Mouse (Mus musculus) thymus, postnatal 25 days (tissue): ENCODE measurements at regions not wholly inside any gene's neighbourhood (a gene's known extent, or its start where the extent isn't known, plus 50 kb on each side); places are given as distances from the start of the nearest gene placed in this dataset.

ENCODE experiments used
- DNase-seq: peaks from one replicate; pipeline ENCODE4 v3.0.0; 2022

DNA sequence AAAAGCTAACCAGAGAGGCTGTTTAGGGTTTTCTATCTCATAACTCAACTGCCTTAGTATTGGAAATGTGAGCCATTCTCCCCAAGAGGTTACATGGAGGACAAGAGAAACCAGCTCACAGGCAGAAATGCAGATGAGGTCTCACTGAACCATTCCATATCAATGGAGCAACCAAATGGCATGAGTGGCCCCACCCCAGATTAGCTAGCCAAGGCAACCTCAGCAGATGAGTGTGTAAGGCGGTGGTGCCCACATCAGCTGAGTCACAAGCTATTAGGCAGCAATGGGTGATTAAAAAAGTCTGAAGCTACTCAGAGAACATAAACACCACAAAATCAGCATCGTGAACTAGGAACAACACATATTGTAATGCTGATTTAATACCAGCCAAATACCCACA, 133.2 kb downstream of the Lpin1 start:
- DNase-seq = no peak

DNA sequence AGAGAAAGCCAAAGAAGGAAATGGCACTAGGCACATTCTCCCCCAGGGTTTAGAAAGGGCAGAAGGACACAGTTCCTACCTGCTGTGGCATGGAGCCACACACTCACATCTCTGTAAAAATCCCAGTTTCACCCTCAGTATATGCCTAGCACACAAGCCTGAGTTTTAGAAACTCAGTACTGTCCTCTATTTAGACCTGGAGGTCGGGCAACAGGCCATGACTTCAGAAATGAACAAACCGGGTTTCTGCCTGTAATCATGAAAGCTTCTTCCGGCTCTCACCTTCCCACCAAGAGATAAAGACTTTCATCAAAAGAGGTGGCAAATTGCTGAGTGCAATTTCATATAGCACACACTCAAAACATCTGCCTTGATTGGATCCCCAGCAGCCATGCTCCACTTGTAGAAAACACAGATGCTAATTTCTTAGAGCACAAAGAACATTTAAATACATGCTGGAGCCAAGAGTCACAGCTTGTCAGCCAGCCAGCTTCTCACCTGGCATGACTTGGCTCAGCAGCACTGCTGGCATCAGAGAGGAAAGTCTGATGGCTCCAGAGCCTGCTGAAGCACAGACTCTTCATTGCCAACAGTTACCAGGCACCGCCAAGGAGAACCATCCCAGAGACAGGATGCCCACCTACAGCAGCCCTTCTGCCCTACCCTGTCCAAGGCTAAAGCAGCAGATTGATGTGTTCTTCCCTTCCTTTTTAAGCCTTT, 136.2 kb downstream of the Lpin1 start:
- no peak for DNase-seq

DNA sequence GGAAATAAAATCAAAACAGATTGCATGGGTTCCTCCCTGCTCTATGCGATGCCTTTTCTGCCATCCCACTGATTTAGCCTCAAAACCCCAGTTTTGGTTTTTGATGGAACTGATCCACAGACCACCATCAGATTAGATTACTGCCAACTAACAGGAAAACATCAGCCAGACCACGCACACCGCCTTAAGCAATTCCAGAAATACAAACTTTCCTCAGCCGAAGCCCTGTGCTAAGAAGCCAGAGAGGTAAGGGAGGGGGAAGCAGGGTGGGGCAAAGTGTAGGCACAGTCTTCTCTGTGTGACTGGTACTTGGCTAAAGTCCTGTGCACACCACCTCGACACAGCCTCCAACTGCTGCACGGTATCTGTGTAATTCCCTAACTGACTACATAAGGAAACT, 153.3 kb downstream of the Lpin1 start:
- DNase-seq = no peak

DNA sequence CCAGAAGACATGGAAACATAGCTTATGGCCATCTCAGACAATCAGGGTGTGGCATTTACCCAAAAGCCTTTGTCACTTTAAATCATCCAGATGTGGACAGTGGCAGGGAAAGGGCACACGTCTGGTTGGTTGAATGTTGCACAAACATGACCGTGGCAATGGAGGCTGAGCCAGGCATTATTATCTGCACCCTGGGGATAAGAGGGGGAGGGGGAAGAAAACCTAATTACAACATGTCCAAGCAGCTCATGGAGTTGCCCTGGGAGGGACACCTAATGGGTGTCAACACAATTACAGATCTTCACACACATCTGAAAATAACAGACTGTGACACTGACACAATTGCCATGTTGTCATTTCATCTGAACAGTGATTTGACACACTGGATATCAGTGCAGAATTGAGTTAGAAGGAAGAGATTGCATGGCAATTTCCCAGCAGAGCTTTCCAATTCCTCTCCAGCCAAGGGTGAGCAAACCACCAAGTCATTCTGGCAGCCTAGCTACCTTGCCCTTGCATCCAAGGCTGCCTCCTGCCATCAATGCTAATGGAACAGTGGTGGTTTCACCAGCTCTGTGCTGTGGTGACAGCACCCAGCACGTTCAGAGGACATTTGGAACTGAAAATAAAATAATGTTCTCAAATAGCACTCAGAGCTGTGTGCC, 159.9 kb downstream of the Lpin1 start:
- no peak for DNase-seq

DNA sequence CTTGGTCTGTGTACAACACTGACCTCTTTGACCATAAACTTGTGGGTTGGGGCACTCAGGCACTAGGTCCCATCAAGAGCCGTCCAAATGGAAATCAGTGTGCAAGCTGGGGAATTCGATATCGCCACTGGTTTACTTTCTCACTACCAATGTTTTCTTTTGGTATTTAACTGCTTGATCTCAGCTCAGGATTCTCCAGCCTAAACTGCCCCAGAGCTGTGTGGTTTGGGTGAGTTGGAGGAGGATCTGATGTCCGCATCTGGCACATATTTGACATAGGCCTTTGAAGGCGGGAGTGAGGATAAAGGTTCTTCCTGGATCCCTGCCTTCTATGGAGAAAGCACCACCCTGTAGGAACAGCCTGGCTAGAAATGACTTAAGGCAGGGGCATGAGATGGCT, 172.0 kb downstream of the Lpin1 start:
- DNase-seq = no peak

DNA sequence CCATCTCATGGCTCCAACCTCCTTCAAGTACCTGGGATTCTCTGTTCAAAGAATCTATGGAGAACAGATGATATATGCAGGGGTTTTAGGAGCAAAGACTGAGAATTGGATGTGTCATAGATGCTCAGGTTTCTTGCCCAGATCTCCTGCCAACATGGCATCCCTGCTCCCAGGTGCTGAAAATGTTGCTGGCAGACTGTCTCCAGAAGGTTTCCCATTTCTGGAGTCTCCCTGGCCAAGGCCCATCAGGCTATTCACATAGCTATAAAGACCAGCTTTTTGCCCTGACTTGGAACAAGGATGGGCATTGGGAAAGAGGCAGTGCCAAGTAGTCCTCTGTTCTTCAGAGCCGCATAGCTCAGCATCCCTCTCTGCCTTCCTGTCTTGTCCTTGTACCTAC, 173.8 kb downstream of the Lpin1 start:
- no peak for DNase-seq

DNA sequence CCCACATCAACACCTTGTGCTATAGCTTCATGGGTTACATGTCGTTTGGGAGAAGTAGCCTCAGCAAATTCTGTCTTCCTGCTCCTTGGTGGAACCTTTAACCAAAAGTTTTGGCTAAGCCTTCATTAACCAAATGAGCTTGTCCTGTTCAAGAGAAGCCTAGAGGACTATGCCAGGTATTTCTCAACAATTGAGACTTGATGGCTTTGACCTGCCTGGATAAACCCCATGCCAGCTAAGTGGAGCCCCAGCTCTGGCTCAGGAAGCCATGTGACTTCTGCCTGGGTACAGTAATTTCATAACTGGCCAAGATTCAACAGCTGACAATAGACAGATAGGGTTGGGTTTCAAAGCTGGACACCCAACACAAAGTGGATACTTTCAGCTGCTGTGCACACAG, 174.5 kb downstream of the Lpin1 start:
- DNase-seq = no peak

DNA sequence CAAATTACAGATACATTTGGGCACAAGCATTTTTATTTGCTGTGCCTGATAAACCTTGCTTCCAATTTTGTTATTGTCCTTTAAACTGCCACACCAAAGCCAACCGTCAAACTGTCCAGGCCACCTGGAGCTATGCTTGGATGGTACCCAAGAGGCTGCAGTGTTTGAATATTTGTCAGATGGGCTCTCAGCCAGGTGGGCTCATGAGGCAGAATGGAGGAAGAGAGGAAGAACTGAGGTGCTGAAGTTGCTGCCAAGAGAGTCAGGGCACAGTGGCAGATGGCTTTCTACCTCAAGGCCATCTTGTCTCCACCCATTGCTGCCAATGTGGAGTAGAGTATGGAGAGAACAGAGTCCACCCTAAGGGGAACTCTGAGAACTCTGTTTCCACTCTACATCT, 176.0 kb downstream of the Lpin1 start:
- DNase-seq = no peak

DNA sequence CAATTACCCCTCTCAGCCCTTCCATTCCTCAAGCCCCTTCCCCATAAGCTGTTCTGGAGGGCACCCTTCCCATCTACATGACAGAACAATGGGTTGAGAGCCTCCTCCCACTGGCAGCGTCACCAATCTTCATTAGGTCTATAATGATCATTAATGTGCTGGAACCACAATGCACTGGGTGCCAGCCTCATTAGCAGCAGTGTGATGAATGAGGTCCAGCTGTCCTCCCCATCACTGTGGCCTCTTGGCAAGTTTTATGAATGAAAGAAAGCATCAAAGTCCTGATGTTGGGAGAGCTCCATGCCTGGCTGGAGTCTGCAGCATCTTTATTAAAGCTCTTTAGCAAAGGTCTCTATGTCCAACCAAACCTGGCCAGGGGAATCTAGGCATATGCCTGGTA, 176.5 kb downstream of the Lpin1 start:
- no peak for DNase-seq

DNA sequence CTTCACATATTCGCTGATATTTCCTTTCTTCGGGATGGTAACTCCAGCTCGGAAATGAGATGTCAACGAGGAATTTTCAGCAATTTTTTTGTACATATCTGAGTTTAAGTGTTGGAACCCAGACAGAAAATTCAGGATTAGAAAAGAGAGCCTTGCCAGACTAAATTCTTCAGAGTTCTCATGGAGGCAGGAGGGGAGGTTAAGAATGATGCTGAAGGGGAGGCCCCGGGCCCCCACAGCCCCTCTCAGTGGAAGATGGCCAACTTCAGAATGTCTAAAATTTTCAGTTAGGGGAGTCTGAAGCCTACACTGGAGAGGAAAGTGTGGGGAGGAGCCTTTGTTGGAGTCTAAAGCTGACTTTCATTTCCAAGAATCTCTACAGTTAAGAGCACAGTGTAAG, 184.8 kb downstream of the Lpin1 start:
- no peak for DNase-seq

DNA sequence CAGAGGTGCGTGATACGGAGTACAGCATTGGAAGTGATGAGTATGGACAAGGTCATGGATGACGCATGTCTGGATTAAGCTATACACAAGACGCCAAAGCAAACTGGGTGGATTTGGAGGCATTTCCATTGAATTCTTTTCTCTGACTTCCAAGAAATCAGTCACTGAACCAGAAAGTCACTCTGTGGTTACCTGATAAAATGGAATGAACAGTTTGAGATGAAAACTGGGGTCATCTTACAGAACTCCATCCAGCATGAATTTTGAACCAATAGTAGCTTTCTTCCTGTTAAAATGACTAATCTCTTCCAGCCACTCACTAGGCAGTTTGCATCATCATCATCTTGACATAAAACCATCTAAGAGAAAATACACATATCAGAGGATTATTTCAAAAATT, 186.2 kb downstream of the Lpin1 start:
- DNase-seq = no peak

DNA sequence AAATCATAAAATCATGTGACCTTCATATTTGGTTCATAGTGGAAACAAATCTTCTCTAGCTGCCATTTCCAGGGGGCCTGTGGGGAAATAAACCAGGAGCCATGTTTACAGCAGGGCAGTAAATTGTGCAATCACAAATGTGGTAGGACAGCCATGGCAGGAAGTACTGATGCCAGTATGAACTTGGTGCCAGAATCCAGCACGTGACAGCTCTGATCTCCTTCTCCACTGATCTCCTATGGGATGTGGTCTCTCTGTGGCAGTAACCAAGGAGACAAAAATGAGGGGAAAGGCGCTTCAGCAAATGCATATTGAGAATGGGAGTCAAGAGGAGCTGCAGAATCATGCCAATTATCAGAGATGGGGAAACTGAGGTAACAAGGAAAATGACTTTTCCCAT, 215.0 kb downstream of the Lpin1 start:
- DNase-seq = no peak

DNA sequence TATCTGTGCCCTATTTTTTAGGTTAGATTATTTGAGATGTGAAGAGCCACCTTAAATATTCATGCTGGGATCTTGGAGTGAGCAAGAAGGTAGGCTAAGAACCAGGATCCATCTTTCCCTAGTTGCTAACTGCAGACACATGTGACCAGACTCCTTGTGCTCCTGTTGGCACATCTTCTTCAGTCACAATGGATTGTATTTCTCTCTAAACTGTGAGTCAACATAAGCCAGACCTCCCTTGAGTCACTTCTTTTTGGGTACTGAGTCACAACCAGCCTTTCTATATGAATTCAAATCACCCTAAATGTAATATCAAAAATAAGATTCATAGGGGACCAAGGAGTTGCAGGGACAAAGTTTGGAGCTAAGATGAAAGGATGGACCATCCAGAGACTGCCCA, 217.9 kb downstream of the Lpin1 start:
- no peak for DNase-seq

DNA sequence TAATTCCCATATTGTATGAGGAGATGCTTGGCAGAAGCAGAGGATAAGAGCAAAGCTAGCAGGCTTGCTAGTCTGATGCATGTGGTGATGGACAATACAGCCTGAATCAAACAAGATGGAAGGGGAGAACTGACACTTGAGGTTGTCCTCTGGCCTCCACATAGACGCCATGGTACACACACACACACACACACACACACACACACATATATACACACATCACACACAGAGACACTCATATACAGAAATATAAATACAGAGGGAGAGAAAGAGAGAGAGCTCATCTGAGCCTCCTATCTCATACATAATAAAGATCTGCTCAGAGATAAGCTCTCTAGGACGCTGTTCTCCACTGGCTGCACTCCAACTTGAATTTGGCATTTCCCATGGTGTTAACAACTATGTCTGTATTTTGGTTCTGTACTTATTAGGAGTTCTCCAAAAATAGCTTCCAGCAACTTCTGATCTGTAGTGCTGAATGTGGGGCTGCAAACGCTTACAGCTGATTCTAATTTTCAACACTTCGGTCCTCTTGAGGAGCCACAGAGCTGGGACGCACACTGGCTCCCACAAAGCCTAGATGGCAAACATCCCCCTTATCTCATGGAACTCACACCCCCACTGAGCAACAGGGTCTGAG, 219.0 kb downstream of the Lpin1 start:
- DNase-seq = no peak

DNA sequence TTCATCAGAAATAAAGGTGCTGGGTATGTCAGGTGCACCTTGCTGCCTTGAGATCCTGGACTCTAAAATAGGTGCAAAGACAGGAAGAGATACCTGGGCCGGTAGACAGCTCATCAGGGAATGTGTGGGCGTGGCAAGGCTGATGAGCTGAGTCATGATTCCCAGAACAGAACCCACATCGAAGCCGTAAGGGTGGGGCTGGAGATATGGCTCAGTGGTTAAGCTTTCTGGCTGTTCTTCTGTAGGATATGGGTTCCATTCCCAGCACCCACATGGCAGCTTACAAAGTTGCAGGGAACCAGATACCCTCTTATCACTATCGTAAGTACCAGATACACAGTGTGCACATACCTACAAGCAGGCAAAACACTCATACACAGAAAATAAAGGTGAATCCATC, 219.6 kb downstream of the Lpin1 start:
- DNase-seq = no peak

DNA sequence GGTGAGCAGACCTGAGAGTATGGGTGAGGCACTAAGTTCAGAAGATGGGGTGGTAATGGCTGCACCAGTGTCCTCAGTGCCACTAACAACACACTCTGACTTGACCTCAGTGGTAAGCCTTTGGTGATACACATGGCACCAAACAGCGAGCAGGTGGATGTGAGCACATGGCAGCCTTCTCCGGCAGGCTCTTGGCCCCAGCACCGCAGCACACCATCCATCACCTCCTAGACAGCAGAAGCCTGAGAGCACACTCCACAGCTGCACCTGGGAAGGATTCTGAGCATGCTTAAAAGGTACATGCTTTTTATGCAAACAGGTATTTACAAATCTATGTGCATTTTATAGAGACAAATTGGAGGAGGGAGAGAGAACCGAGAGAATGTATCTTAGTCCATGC, 223.7 kb downstream of the Lpin1 start:
- DNase-seq = no peak

DNA sequence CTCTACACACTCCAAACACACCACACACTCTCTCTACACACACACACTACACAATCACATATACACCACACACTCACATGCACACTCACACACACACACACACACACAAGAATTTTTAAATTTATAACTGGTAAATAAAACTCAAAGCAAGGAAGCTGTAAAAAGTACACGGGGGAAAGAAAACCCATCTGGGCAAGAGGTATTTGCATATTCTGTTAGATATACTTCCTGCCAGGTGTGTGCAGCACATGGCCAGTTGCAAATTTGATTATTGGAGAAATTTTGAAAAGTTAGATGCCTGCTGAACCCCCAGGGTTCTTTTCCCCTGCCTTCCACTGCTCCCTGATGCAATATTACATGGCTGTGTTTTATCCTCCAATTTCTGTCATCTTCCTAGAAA, 226.4 kb downstream of the Lpin1 start:
- peak; percentile 23 for DNase-seq

DNA sequence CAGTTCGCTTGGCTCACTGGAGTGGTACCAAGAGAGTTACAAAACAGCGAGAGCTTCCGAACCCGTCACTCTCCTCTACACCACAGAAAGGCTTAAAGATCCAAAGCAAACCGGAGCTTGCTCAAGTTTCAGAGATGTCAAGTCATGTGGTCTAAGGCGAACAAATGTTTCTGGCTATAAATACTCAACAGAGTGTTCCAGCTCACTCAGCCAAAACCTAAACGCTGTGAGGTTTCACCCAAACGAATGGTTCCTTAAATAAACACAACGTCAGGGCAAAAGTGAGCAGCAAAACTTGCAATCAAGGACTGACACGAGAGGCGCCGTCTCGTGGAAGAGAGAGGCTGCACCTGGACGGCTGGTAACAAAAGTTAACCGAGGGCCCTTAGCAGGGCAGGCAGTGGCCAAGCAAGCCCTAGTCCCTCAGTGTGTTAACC, 227.2 kb downstream of the Lpin1 start:
- peak; percentile 18 for DNase-seq

DNA sequence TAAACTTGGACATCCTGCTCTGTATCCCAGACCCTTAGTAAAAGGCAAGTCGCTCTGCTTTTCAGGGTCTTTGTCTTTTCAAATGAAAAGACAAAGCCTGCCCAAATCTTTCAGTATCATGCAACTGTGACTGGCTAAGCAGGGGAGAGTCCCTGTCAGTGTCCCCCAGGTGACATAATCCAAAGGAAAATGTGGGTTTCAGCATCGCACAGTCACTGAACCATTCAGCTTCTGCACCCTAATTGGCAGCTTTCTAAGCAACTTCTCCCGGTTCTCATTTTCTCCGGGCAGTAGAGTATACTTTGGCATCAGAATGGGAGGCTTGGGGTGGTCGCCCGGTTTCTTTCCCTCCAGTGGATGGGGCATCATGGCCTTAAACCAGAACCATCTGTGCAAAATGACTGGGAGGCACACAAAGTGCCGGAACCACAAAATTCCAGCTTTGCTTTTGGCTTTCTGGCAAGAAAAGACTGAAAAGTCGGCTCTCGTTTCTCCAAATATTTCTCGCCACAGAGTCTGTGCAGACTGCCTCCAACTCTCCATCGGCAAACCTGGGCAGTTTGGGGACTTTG, 228.3 kb downstream of the Lpin1 start:
- DNase-seq = no peak

DNA sequence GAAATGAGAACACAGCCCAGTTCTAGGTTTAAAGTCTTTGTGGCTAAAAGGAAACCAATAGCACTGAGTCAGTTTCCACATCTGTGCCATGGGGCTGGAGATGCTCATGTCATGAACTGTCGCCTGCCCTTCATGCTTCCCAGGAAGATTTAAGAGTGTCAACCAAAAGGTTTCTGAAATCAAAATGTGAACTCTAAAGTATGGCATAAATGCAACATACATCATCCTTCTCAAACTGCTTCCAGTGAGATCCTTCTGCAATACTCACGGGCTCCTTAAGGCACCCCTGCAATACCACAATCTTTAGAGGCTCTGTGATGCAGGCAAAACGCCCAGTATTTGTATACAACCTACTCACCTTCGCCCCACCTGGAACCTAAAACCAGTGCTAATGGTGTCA, 229.7 kb downstream of the Lpin1 start:
- DNase-seq = no peak

DNA sequence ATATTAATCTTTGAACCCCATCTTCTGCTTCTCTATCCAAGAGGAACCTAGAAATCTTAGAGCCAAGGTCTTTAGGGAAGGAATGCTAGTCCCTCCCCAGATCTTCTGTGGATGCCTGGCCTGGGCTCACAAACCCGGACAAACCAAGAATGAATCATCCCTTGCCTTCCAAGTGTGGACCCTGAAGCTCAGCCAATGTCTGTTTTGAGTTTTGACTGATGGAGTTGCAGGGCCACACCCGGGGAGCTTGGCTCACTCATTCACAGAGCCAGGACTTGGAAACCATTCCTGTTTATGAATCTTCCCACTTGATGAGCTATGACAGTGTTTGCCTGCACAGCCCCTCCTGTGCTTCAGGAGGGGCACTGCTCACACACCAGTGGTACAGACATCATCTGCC, 230.4 kb downstream of the Lpin1 start:
- DNase-seq = no peak

DNA sequence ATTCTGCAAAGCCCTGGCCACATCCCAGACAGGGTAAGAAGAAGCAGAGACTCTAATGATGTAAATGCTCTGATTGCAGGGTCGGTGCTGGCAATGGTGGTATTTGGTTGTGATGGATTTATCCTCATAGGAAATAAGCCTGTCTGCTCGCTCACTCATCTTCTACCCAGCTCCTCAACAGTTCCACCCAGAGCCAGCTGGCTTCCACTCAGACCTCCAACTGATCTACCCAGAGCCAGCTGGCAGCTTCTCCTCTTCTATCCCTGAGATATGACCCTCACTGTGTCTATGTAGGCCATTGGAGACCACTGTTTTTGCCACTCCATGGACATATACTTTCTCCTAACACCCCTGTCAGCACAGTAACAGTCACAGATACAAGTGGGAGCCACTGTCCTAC, 231.4 kb downstream of the Lpin1 start:
- no peak for DNase-seq

DNA sequence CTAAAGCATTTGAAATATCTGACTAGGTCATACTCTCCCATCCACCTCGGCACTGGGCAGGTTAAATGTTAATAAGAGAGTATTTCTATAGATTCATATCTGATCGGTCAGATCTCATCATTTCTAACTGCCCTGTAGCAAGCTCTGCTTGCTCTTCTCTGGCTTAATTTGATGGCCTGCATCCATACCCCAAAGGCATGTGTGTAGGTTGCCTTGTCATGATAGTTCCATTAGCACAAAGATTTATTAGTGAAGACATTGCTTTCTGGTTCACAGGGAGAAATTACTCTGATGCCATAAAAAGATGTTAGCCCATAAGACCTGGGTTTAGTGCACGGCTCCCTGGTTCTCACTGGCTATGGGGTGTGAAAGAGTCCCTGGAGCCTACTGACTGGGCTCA, 232.3 kb downstream of the Lpin1 start:
- no peak for DNase-seq

DNA sequence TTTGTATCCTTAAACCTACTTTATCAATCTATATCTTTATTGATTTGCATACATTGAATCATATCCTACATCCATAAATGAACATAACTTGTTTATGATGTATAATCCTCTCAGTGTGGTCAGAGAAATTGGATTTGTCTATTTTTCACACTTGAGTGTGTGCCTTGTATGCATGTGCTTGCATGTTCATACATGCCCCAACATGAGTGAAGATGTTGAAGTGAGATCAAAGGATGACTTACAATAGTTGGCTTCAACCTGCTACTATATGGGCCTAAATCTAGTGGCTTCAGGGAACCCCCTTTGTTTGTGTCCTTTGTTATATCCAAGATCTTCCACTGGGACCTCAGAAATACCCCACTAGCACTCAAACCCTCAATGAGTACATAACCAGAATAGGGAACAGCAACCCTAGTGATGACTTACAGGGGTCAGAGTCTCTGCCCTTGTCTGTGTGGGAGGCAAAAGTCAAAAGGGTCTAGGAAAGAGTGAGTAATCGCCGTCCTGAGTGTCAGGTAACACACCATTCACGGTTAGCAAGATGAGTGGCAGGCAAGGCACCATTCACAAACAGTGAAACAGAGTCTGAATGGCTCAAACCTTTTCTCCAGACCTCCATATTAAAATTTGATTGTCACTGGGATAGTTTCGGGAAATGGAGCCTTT, 236.3 kb downstream of the Lpin1 start:
- DNase-seq = no peak
